Mouse (Mus musculus) left cerebral cortex, adult 11 months (tissue): Measurements from ENCODE around the gene Sh2d4b.

Experiments used
- DNase-seq: peaks from one replicate; pipeline ENCODE4 v3.0.0; 2022; ENCODE audit warnings: low spot score

Sh2d4b gene

DNA sequence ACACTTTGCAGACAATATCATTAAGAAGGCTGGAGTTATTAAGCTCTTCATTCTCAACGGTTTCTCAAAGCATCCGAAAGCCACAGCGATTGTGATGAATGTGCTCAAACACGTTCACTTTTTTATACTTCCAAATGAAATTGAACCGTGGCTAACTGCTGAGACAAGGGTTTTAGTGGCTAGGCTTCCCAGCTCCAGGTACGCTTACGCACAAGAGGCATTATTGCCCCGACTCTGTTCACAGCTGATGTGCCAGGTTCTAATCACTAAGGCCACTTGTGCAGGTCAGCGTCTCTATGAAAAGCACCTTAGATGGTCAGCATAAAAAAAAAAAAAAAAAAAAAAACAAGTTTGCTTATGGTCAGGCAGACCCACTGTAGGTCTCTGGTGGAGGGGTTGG lies 62.6 kb downstream of the Sh2d4b start:
- DNase-seq = no peak

DNA sequence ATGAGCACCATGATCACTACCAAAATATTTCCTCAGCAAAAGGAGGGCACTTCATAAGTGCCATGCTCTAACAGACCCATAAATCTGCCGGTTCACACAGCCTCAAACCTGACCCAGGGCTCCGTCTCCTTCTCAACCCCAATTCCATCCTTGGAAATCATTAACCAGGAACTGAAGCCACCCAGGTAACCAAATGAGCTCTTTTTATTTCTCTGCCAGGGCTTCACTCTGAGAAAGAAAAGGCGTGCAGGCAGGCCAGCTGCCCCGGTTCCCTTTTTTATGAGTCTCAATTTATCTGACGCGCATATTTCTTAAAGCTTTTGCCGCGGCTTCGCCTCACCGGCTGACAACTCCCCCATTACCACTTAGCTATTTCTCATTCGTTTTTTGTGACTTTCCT lies 63.0 kb downstream of the Sh2d4b start:
- DNase-seq = no peak

DNA sequence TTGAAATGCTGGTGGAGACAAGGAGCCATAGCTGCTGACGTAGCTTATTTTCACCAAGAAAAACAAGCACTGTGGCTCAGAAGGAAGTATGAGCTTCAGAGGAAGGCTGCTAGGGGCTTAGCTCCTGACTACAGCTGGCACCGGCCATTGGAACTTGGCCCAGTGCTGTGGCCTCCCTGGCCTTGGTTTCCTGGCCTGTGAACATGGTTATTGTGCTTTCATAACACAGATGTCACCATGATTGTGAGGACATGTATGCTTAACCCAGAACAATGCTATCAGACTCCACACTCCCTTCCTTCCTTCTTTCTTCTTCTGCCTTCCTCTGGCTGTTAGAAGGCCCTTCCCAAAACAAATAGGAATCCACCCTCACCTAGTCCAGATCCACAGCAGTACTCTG lies 75.0 kb downstream of the Sh2d4b start:
- DNase-seq = no peak

DNA sequence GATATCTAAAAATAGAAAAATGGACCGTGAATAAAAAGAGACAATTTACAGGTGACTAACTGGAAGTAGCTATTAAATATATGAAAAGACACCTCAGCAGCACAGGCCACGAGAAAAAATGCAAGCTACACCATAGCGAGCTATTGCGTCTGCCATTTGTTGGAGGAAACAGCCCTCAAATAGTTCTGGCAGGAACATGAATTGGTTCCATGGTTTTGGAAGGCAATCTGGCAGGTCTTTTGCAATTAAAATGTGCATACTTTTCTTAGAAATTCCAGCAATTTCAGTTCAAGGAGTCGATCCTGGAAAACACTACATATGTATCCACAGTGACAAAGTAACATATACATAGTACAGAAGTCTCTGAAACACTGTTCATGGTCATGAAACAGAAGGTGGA lies 76.4 kb downstream of the Sh2d4b start:
- no peak for DNase-seq

DNA sequence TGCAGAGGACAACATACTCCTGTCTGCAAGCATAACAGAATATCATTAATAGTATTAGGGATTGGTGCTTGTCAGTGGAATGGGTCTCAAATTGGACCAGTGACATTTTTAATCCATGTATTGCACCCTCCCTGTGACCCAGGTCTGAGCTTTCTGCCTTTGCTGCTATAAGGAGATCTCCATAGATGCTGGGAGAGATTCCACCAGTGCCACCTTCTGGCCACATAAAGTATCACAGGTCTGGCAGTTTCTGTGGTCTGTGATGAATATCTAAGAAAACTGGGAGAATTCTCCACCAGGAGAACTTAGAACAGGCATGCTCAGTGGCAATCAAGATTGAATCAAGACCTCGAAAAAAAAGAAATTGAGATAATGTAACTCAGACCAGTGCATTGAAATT lies 101.5 kb downstream of the Sh2d4b start:
- peak; percentile 40 for DNase-seq

DNA sequence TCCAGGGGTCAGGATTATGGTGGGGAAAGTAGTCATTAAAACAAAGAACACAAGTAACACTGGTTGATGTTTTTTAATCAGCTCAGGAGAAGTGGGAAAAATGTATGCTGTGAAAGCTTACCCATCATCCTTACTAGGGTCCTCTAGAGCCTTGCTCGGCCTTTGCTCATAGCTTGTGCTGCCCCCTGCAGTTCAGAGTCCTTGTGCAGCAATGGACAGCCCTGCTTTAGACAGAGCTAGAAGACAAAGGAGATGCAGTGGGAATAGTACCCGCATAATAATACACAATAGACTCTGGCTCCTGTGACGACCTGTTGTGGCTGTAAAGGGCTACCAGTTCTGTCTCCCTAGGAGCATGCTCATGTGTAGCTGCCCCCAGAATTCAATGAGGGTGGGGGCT lies 104.0 kb downstream of the Sh2d4b start:
- peak; percentile 5 for DNase-seq

DNA sequence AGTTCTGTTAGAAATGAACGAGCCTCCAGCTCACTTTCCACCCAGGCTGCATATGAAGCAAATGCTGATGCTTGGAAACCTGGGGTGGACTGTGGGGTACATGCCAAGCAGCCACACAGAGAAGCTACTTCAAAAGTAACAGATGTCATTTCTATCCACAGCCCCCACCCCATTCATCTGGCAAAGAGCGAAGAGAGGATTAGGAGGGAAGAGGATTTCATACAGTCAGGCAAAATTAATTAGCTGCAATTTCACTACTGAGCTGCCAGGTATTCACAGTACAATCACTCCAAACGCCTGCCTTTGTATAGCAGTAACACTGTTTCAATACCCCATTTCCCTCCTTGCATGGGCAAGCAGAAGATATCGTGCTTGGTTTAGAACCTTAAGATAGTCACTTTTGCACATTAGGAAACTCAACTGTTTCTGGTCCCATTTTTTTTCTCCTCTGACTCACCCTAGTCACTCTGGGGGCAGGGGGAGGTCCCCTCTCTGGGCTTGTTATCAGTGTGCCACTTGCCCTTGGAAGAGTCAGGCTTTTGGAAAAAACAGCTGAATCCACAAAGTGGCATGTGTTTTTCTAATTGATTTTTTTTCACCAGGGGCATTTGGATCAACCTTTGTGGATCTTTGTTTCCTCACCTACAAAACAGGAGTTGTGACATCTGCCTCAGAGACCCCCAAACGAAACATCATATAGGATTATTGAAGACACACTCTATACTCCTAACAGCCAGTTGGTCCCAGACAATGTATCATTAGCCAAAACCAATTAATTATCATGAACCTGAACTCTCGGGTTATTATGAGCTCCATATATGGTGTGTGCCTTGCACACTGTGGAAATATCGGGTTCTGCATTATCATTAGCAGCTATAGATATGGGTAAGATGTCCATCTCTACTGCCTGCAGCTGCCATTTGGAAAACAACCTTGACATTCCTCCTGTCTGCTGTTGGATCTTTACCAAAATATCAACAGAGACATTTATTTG lies 123.7 kb downstream of the Sh2d4b start:
- no peak for DNase-seq
